Mouse (Mus musculus) heart, embryonic 14.5 days (tissue): ENCODE data around the gene Fam3c. TPM values are rescaled to one million over a fixed set of nuclear protein-coding genes. Genes with fewer than 3 reads are reported as not detected.

Experiments
- ATAC-seq: fragments of 200-750 bp; cut with Nextera tagmentation; 2 replicates; pipeline ENCODE4 v1.8.0; 2017; ENCODE audit warnings: low read depth, moderate TSS enrichment; ENCODE audit not compliant: insufficient number of reproducible peaks, insufficient read depth, low FRiP score
- H3K27ac ChIP-seq, 2 experiments: fragments of 200-500 bp in 1 of 2; fragments of 300-500 bp in 1 of 2; sonication (generic) in 1 of 2; replicated peaks in 1 of 2; 2 replicates each; pipeline ENCODE4 v1.5.1; 2012 to 2014; ENCODE audit warnings: low read depth in 2 of 2, low read length in 2 of 2, control low read depth in 1 of 2, mild to moderate bottlenecking in 1 of 2, mixed read lengths in 1 of 2; ENCODE audit not compliant: control insufficient read depth in 1 of 2, insufficient read depth in 1 of 2
- H3K27me3 ChIP-seq: fragments of 300-500 bp; sonication (generic); 2 replicates; pipeline ENCODE4 v1.6.1; 2014; ENCODE audit warnings: mild to moderate bottlenecking, low read length, control low read depth; ENCODE audit not compliant: control insufficient read depth, insufficient read depth
- H3K36me3 ChIP-seq: fragments of 300-500 bp; sonication (generic); 2 replicates; pipeline ENCODE4 v1.6.1; 2014; ENCODE audit warnings: mild to moderate bottlenecking, control low read depth, low read length, mixed read lengths; ENCODE audit not compliant: control insufficient read depth, insufficient read depth
- H3K4me1 ChIP-seq, 2 experiments: fragments of 200-500 bp in 1 of 2; fragments of 300-500 bp in 1 of 2; sonication (generic) in 1 of 2; 2 replicates each; pipeline ENCODE4 v1.6.1; 2012 to 2014; ENCODE audit warnings: low read length in 2 of 2, control low read depth in 1 of 2, mixed read lengths in 1 of 2; ENCODE audit not compliant: control insufficient read depth in 2 of 2, insufficient read depth in 2 of 2
- H3K4me2 ChIP-seq: fragments of 300-500 bp; sonication (generic); 2 replicates; pipeline ENCODE4 v1.6.1; 2014; ENCODE audit warnings: mild to moderate bottlenecking, low read length
- H3K4me3 ChIP-seq, 2 experiments: fragments of 200-500 bp in 1 of 2; fragments of 300-500 bp in 1 of 2; sonication (generic) in 1 of 2; 2 replicates each; pipeline ENCODE4 v1.5.1; 2012 to 2014; ENCODE audit warnings: low read length in 2 of 2, mild to moderate bottlenecking in 2 of 2, control low read depth in 1 of 2, low read depth in 1 of 2, moderate library complexity in 1 of 2; ENCODE audit not compliant: control insufficient read depth in 1 of 2, insufficient read depth in 1 of 2
- H3K9ac ChIP-seq: fragments of 300-500 bp; sonication (generic); 2 replicates; pipeline ENCODE4 v1.6.1; 2014; ENCODE audit warnings: mild to moderate bottlenecking, low read length
- H3K9me3 ChIP-seq: fragments of 300-500 bp; sonication (generic); 2 replicates; pipeline ENCODE4 v1.6.1; 2016; ENCODE audit warnings: low read length, control low read depth; ENCODE audit not compliant: control insufficient read depth
- WGBS: fragments of 180-500 bp; shearing (Covaris S2); extraction: QIAGEN DNeasy Blood & Tissue Kit; methylation state at CpG from one replicate; pipeline ENCODE4 v1.1.7; 2014; 5-methylcytosine and 5-hydroxymethylcytosine counted together
- polyA plus RNA-seq: library from polyadenylated mRNA; unstranded; fragments of >200 nt; fragmentation: Nextera tagmentation; extraction: Ambion mirVana; gene quantifications from 2 replicates; pipeline ENCODE4 v1.2.1, GENCODE M21; 2014

Fam3c gene
- 47.5 and 49.6 TPM in 2 replicates for polyA plus RNA-seq

GRCm38 (mm10) chr6:22356086-22356507, at the start of gene Fam3c:
TSS of gene Fam3c (minus strand) at chr6:22356243.
- H3K4me1 ChIP-seq = peaks cover 0 to 7% of the 10 kb centered on the region in 2 experiments; a peak in 2 of 4 replicates
- H3K36me3 ChIP-seq = no peaks in the 10 kb centered on the region
- H3K4me3 ChIP-seq = peak within 1 kb of the TSS; percentile 76 to 85
- no peaks in the 10 kb centered on the region for H3K27me3 ChIP-seq
- H3K4me2 ChIP-seq = peak within 1 kb of the TSS; percentile 74
- no peaks in the 10 kb centered on the region for H3K9me3 ChIP-seq
- WGBS = under 1% methylated on average over 38 of the region's 38 CpGs
- peak; percentile 93 for ATAC-seq
- peak within 1 kb of the TSS; percentile 66 for H3K27ac ChIP-seq
- peak within 1 kb of the TSS; percentile 92 for H3K9ac ChIP-seq

DNA sequence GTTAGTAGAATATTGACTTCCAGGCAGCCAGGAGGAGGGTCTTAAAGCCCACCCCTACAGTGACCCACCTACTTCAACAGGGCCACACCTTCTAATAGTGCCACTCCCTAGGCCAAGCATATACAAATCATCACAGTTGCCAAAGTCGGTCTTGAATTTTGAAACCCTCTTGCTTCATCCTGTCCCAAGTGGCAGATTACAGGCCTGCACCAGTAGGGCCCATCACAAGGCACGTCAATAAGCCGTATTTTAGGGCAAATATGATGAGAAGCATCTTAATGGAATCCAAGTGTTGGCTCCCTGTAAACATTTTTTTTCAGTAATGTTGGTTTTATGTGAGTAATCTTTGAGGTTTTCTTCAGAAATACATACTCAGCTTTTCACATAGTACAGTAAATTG, 49.0 kb upstream of the Fam3c start:
- no peaks in the 10 kb centered on the region for H3K4me1 ChIP-seq
- no peaks in the 10 kb centered on the region for H3K27me3 ChIP-seq
- ATAC-seq = no peak
- H3K4me3 ChIP-seq = no peak overlapping the region
- no peak overlapping the region for H3K27ac ChIP-seq
- WGBS = 83% methylated on average over 3 of the region's 3 CpGs
- no peak overlapping the region for H3K9ac ChIP-seq
- H3K4me2 ChIP-seq = no peak overlapping the region
- H3K9me3 ChIP-seq = no peaks in the 10 kb centered on the region
- no peaks in the 10 kb centered on the region for H3K36me3 ChIP-seq

- Histone ChIP-seq H3K4me1 (no peaks in the 10 kb centered on the region), H3K27ac (no peak overlapping the region), H3K27me3 (no peaks in the 10 kb centered on the region), H3K9ac (no peak overlapping the region), H3K36me3 (no peaks in the 10 kb centered on the region), H3K4me2 (no peak overlapping the region), H3K9me3 (no peaks in the 10 kb centered on the region), H3K4me3 (no peak overlapping the region)
- ATAC-seq = no peak
- WGBS = 62% methylated on average over 5 of the region's 5 CpGs
Measured at GRCm38 (mm10) chr6:22403736-22404135, 47.7 kb upstream of the Fam3c start.

- H3K9me3 ChIP-seq = no peaks in the 10 kb centered on the region
- WGBS = 84% methylated on average over 9 of the region's 9 CpGs
- H3K4me3 ChIP-seq = no peak overlapping the region
- H3K27me3 ChIP-seq = no peaks in the 10 kb centered on the region
- ATAC-seq = no peak
- H3K36me3 ChIP-seq = no peaks in the 10 kb centered on the region
- H3K4me2 ChIP-seq = no peak overlapping the region
- no peak overlapping the region for H3K27ac ChIP-seq
- no peaks in the 10 kb centered on the region for H3K4me1 ChIP-seq
- no peak overlapping the region for H3K9ac ChIP-seq
Measured at GRCm38 (mm10) chr6:22403317-22403716, 47.3 kb upstream of the Fam3c start.

DNA sequence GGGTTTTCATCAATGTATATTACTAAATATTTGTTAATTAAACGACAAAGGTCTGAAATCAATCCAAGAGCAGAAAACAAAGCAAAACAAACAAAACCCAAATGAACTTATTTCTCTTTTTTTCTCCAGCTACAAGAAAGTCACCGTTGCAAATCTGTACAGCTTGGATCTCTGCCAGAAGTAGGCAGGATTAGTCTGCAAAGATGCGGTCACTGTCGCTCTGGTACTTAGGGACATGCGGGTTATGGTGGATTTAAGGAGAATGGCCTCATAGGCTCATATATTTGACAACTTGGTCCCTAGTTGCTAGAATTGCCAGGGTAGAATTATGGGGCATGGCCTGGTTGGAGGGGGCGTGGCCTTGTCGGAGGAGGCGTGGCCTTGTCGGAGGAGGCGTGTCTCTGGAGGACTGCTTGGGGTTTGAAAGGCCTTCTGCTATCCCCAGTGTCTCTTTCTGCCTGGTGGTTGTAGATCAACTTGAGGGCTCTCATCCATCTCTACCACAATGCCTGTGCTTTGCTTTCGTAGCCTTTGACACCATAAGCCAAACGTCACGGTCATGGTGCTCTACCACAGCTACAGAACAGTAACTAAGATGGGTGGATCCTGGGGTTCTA, 46.6 kb upstream of the Fam3c start:
- no peak for ATAC-seq
- Histone ChIP-seq H3K4me2 (no peak overlapping the region), H3K4me3 (no peak overlapping the region), H3K9me3 (no peaks in the 10 kb centered on the region), H3K27me3 (no peaks in the 10 kb centered on the region), H3K27ac (no peak overlapping the region), H3K4me1 (no peaks in the 10 kb centered on the region), H3K9ac (no peak overlapping the region), H3K36me3 (no peaks in the 10 kb centered on the region)
- 77% methylated on average over 13 of the region's 13 CpGs for WGBS

GRCm38 (mm10) chr6:22402037-22402436, 46.0 kb upstream of the Fam3c start:
- Histone ChIP-seq H3K9me3 (no peaks in the 10 kb centered on the region), H3K4me2 (no peak overlapping the region), H3K36me3 (no peaks in the 10 kb centered on the region), H3K27ac (no peak overlapping the region), H3K4me1 (no peaks in the 10 kb centered on the region), H3K9ac (no peak overlapping the region), H3K27me3 (no peaks in the 10 kb centered on the region), H3K4me3 (no peak overlapping the region)
- no peak for ATAC-seq
- 69% methylated on average over 5 of the region's 5 CpGs for WGBS

GRCm38 (mm10) chr6:22398079-22398774, 42.2 kb upstream of the Fam3c start:
- no peak overlapping the region for H3K27ac ChIP-seq
- H3K36me3 ChIP-seq = no peaks in the 10 kb centered on the region
- ATAC-seq = no peak
- H3K9me3 ChIP-seq = no peaks in the 10 kb centered on the region
- WGBS = 84% methylated on average over 7 of the region's 7 CpGs
- H3K4me3 ChIP-seq = no peak overlapping the region
- H3K4me2 ChIP-seq = no peak overlapping the region
- no peak overlapping the region for H3K9ac ChIP-seq
- H3K27me3 ChIP-seq = no peaks in the 10 kb centered on the region
- H3K4me1 ChIP-seq = no peaks in the 10 kb centered on the region
